Mouse (Mus musculus) stomach, postnatal 0 days (tissue): ENCODE data around the gene Slc44a4. TPM values are rescaled to one million over a fixed set of nuclear protein-coding genes. Genes with fewer than 3 reads are reported as not detected.
A peak's percentile ranks its signal among the peaks of the same experiment; 100 is the strongest.

Experiments used
- ATAC-seq: fragments of 200-750 bp; cut with Nextera tagmentation; 2 replicates; pipeline ENCODE4 v1.8.0; 2017; ENCODE audit not compliant: low FRiP score, low TSS enrichment
- DNase-seq: peaks from one replicate; pipeline ENCODE4 v3.0.0-alpha.2; 2016; ENCODE audit warnings: low spot score
- H3K27ac ChIP-seq: fragments of 300-500 bp; sonication (generic); replicated peaks from 2 replicates; pipeline ENCODE4 v1.5.1; 2014; ENCODE audit warnings: mild to moderate bottlenecking, control low read depth
- H3K27me3 ChIP-seq: fragments of 300-500 bp; sonication (generic); 2 replicates; pipeline ENCODE4 v1.6.1; 2014; ENCODE audit warnings: low read length; ENCODE audit not compliant: control insufficient read depth, insufficient read depth
- H3K36me3 ChIP-seq: fragments of 300-500 bp; sonication (generic); 2 replicates; pipeline ENCODE4 v1.6.1; 2014; ENCODE audit warnings: low read length, mixed read lengths; ENCODE audit not compliant: control insufficient read depth, insufficient read depth
- H3K4me1 ChIP-seq: fragments of 300-500 bp; sonication (generic); replicated peaks from 2 replicates; pipeline ENCODE4 v1.6.1; 2014; ENCODE audit warnings: antibody characterized with exemption; ENCODE audit not compliant: control insufficient read depth, insufficient read depth
- H3K4me2 ChIP-seq: fragments of 300-500 bp; sonication (generic); replicated peaks from 2 replicates; pipeline ENCODE4 v1.6.1; 2014; ENCODE audit warnings: low read depth, mild to moderate bottlenecking, control low read depth, moderate library complexity
- H3K4me3 ChIP-seq: fragments of 300-500 bp; sonication (generic); 2 replicates; pipeline ENCODE4 v1.5.1; 2014; ENCODE audit warnings: low read depth, low read length, control low read depth
- H3K9ac ChIP-seq: fragments of 300-500 bp; sonication (generic); 2 replicates; pipeline ENCODE4 v1.6.1; 2014; ENCODE audit warnings: mild to moderate bottlenecking, low read length, control low read depth, mixed read lengths
- H3K9me3 ChIP-seq: fragments of 300-500 bp; sonication (generic); 2 replicates; pipeline ENCODE4 v1.6.1; 2016; ENCODE audit warnings: low read length; ENCODE audit not compliant: control insufficient read depth
- CTCF ChIP-seq: IDR thresholded peaks from 2 replicates; pipeline ENCODE4 v1.5.1; 2016; ENCODE audit warnings: antibody characterized with exemption, low read depth, mild to moderate bottlenecking, moderate library complexity
- EP300 ChIP-seq: optimal IDR thresholded peaks from 2 replicates; pipeline ENCODE3; 2016; ENCODE audit warnings: antibody characterized with exemption
- WGBS: fragments of 180-500 bp; shearing (Covaris S2); extraction: QIAGEN DNeasy Blood & Tissue Kit; methylation state at CpG from one replicate; pipeline ENCODE4 v1.1.7; 2014; 5-methylcytosine and 5-hydroxymethylcytosine counted together
- polyA plus RNA-seq: library from polyadenylated mRNA; unstranded; fragments of >200 nt; fragmentation: Nextera tagmentation; extraction: Ambion mirVana; gene quantifications from 2 replicates; pipeline ENCODE4 v1.2.1, GENCODE M21; 2015

The Slc44a4 gene
- polyA plus RNA-seq, 1 experiment from 2014 or later, result 31.2 TPM

GRCm38 (mm10) chr17:34915410-34915831 lies 1.2 kb downstream of the Slc44a4 start:
- Histone ChIP-seq H3K9me3 (no peaks in the 10 kb centered on the region), H3K4me1 (no peaks in the 10 kb centered on the region), H3K36me3 (peaks cover 16% of the 10 kb centered on the region), H3K27me3 (no peaks in the 10 kb centered on the region), H3K27ac (peak overlapping the region; percentile 82), H3K4me2 (peak overlapping the region; percentile 47), H3K9ac (0 out of 2 replicates have a peak overlapping the region, but pooled peaks have one; percentile 8), H3K4me3 (peak overlapping the region; percentile 28; the same call in 1 of the 2 replicates)
- WGBS, result 20% methylated on average over 10 of the region's 11 CpGs
- DNase-seq (peak; percentile 79), ATAC-seq (peak; percentile 64)
- TF ChIP-seq CTCF, result peak; percentile 69
- no peak for TF ChIP-seq EP300

- no peak for DNase-seq
- H3K36me3 ChIP-seq, result peaks cover 8% of the 10 kb centered on the region
- H3K9ac ChIP-seq, result no peak overlapping the region
- H3K27ac ChIP-seq, result no peak overlapping the region
- TF ChIP-seq EP300, result no peak
- no peak for TF ChIP-seq CTCF
- 85% methylated on average over 5 of the region's 5 CpGs for WGBS
- H3K4me1 ChIP-seq, result no peaks in the 10 kb centered on the region
- H3K9me3 ChIP-seq, result no peaks in the 10 kb centered on the region
- no peak for ATAC-seq
- H3K27me3 ChIP-seq, result no peaks in the 10 kb centered on the region
- no peak overlapping the region for H3K4me3 ChIP-seq
- no peak overlapping the region for H3K4me2 ChIP-seq
Observed at GRCm38 (mm10) chr17:34916316-34916715, 2.0 kb downstream of the Slc44a4 start.

- Histone ChIP-seq H3K4me1 (no peaks in the 10 kb centered on the region), H3K9ac (no peak overlapping the region), H3K27me3 (no peaks in the 10 kb centered on the region), H3K36me3 (peaks cover 4% of the 10 kb centered on the region; the same call in 1 of the 2 replicates), H3K27ac (no peak overlapping the region), H3K9me3 (no peaks in the 10 kb centered on the region), H3K4me3 (no peak overlapping the region), H3K4me2 (no peak overlapping the region)
- no peak for DNase-seq
- ATAC-seq, result no peak
- 77% methylated on average over 9 of the region's 9 CpGs for WGBS
- no peak for TF ChIP-seq EP300
- no peak for TF ChIP-seq CTCF
Observed at GRCm38 (mm10) chr17:34917188-34917587, 2.9 kb downstream of the Slc44a4 start.

- TF ChIP-seq CTCF, result peak; percentile 56
- TF ChIP-seq EP300, result no peak
- DNase-seq (no peak), ATAC-seq (0 out of 2 replicates have a peak, but pooled peaks have one; percentile 9)
- H3K4me3 ChIP-seq, result no peak overlapping the region
- H3K9me3 ChIP-seq, result no peaks in the 10 kb centered on the region
- H3K36me3 ChIP-seq, result no peaks in the 10 kb centered on the region
- no peak overlapping the region for H3K4me2 ChIP-seq
- no peaks in the 10 kb centered on the region for H3K4me1 ChIP-seq
- H3K27ac ChIP-seq, result no peak overlapping the region
- no peaks in the 10 kb centered on the region for H3K27me3 ChIP-seq
- WGBS, result 51% methylated on average over 6 of the region's 6 CpGs
- no peak overlapping the region for H3K9ac ChIP-seq
Observed at GRCm38 (mm10) chr17:34922939-34923338, 8.7 kb downstream of the Slc44a4 start.

GRCm38 (mm10) chr17:34924258-34924657 lies 10.0 kb downstream of the Slc44a4 start:
- Histone ChIP-seq H3K4me2 (no peak overlapping the region), H3K4me1 (no peaks in the 10 kb centered on the region), H3K27me3 (no peaks in the 10 kb centered on the region), H3K9me3 (no peaks in the 10 kb centered on the region), H3K27ac (no peak overlapping the region), H3K4me3 (no peak overlapping the region), H3K9ac (no peak overlapping the region), H3K36me3 (no peaks in the 10 kb centered on the region)
- ATAC-seq, result no peak
- 63% methylated on average over 5 of the region's 5 CpGs for WGBS
- no peak for TF ChIP-seq CTCF
- no peak for TF ChIP-seq EP300
- no peak for DNase-seq

GRCm38 (mm10) chr17:34927306-34928019 lies 13.2 kb downstream of the Slc44a4 start:
- DNase-seq (no peak), ATAC-seq (no peak)
- TF ChIP-seq CTCF (no peak), EP300 (no peak)
- no peak overlapping the region for H3K9ac ChIP-seq
- H3K4me1 ChIP-seq, result peaks cover 3% of the 10 kb centered on the region; the same call in 1 of the 2 replicates
- no peaks in the 10 kb centered on the region for H3K36me3 ChIP-seq
- H3K4me3 ChIP-seq, result no peak overlapping the region
- no peak overlapping the region for H3K27ac ChIP-seq
- no peak overlapping the region for H3K4me2 ChIP-seq
- 87% methylated on average over 18 of the region's 18 CpGs for WGBS
- H3K9me3 ChIP-seq, result no peaks in the 10 kb centered on the region
- no peaks in the 10 kb centered on the region for H3K27me3 ChIP-seq
